Mouse (Mus musculus) heart, adult 2 months (tissue): ENCODE measurements at regions not wholly inside any gene's neighbourhood (a gene's known extent, or its start where the extent isn't known, plus 50 kb on each side); places are given as distances from the start of the nearest gene placed in this dataset.

ENCODE experiments used
- DNase-seq, 2 experiments: peaks; one replicate each; pipeline ENCODE4 v3.0.0; 2021
- H3K27ac ChIP-seq: fragments of 200-600 bp; 2 replicates; pipeline ENCODE4 v1.8.1; 2022
- H3K27me3 ChIP-seq: fragments of 200-500 bp; 2 replicates; pipeline ENCODE4 v1.6.1; 2012; ENCODE audit warnings: mild to moderate bottlenecking, low read length, inconsistent platforms, mixed read lengths; ENCODE audit not compliant: control insufficient read depth, insufficient read depth
- H3K36me3 ChIP-seq: fragments of 200-500 bp; 2 replicates; pipeline ENCODE4 v1.6.1; 2012; ENCODE audit warnings: low read length, inconsistent platforms; ENCODE audit not compliant: control insufficient read depth, insufficient read depth
- H3K4me1 ChIP-seq: fragments of 200-500 bp; 2 replicates; pipeline ENCODE4 v1.6.1; 2011; ENCODE audit warnings: low read length; ENCODE audit not compliant: control insufficient read depth, insufficient read depth
- H3K4me3 ChIP-seq: fragments of 200-600 bp; 2 replicates; pipeline ENCODE4 v1.8.1; 2022
- H3K79me2 ChIP-seq: fragments of 200-500 bp; replicated peaks from 2 replicates; pipeline ENCODE4 v1.6.1; 2012; ENCODE audit warnings: mild to moderate bottlenecking, inconsistent platforms, low read length, moderate library complexity, mixed read lengths; ENCODE audit not compliant: control insufficient read depth, insufficient read depth
- H3K9ac ChIP-seq: fragments of 200-500 bp; 2 replicates; pipeline ENCODE4 v1.6.1; 2012; ENCODE audit warnings: low read depth, mild to moderate bottlenecking, control low read depth, inconsistent platforms, low read length, mixed read lengths
- CTCF ChIP-seq: fragments of 200-600 bp; IDR thresholded peaks from 2 replicates; pipeline ENCODE4 v1.8.1; 2022; ENCODE audit warnings: antibody characterized with exemption, mild to moderate bottlenecking, moderate library complexity
- EP300 ChIP-seq: fragments of 200-500 bp; IDR thresholded peaks from 2 replicates; pipeline ENCODE4 v1.6.1; 2011; ENCODE audit warnings: low read depth, low read length, control low read depth; ENCODE audit not compliant: insufficient read depth
- POLR2A ChIP-seq: fragments of 200-500 bp; IDR thresholded peaks from 2 replicates; pipeline ENCODE4 v1.6.1; 2011; ENCODE audit warnings: mild to moderate bottlenecking, low read depth, low read length, control low read depth; ENCODE audit not compliant: insufficient read depth
- WGBS: fragments of 180-500 bp; shearing (Covaris S2); methylation state at CpG from one replicate; pipeline ENCODE4 v1.1.7; 2018; 5-methylcytosine and 5-hydroxymethylcytosine counted together
- intact Hi-C: fragments of 180-260 bp; cut with DNase I; formaldehyde crosslinking; loops from one replicate; pipeline ENCODE4 v1.15.1; 2025

- H3K36me3 ChIP-seq: no peaks in the 10 kb centered on the region
- intact Hi-C loops: no loop called here
- H3K27me3 ChIP-seq: no peaks in the 10 kb centered on the region
- H3K27ac ChIP-seq: no peak overlapping the region
- WGBS: 62% methylated on average over 4 of the region's 4 CpGs
- no peak for DNase-seq
- TF ChIP-seq EP300 (no peak), POLR2A (no peak), CTCF (no peak)
- no peaks in the 10 kb centered on the region for H3K79me2 ChIP-seq
- no peak overlapping the region for H3K4me3 ChIP-seq
- no peak overlapping the region for H3K9ac ChIP-seq
- no peaks in the 10 kb centered on the region for H3K4me1 ChIP-seq
Measured at GRCm38 (mm10) chrX:12284741-12285140, 124.6 kb upstream of the Bcor start.

GRCm38 (mm10) chrX:12285141-12285540, 125.0 kb upstream of the Bcor start:
- no peak for TF ChIP-seq EP300
- no peak for TF ChIP-seq POLR2A
- TF ChIP-seq CTCF: no peak
- no peaks in the 10 kb centered on the region for H3K27me3 ChIP-seq
- intact Hi-C loops: no loop called here
- no peaks in the 10 kb centered on the region for H3K79me2 ChIP-seq
- no peaks in the 10 kb centered on the region for H3K36me3 ChIP-seq
- H3K27ac ChIP-seq: no peak overlapping the region
- no peak overlapping the region for H3K9ac ChIP-seq
- no peak overlapping the region for H3K4me3 ChIP-seq
- no peak for DNase-seq
- 41% methylated on average over 5 of the region's 5 CpGs for WGBS
- no peaks in the 10 kb centered on the region for H3K4me1 ChIP-seq

GRCm38 (mm10) chrX:12285976-12286909, 126.1 kb upstream of the Bcor start:
- Histone ChIP-seq H3K9ac (no peak overlapping the region), H3K4me3 (no peak overlapping the region), H3K79me2 (no peaks in the 10 kb centered on the region), H3K4me1 (no peaks in the 10 kb centered on the region), H3K27me3 (no peaks in the 10 kb centered on the region), H3K36me3 (no peaks in the 10 kb centered on the region), H3K27ac (no peak overlapping the region)
- DNase-seq: no peak
- TF ChIP-seq EP300 (no peak), CTCF (no peak), POLR2A (no peak)
- 48% methylated on average over 24 of the region's 24 CpGs for WGBS
- intact Hi-C loops: no loop called here

GRCm38 (mm10) chrX:12286910-12287522, 126.9 kb upstream of the Bcor start:
- H3K79me2 ChIP-seq: no peaks in the 10 kb centered on the region
- 40% methylated on average over 18 of the region's 18 CpGs for whole genome bisulfite sequencing
- DNase-seq: no peak
- no peak overlapping the region for H3K27ac ChIP-seq
- no peaks in the 10 kb centered on the region for H3K4me1 ChIP-seq
- TF ChIP-seq POLR2A (no peak), EP300 (no peak), CTCF (no peak)
- no peak overlapping the region for H3K4me3 ChIP-seq
- intact Hi-C loops: no loop called here
- H3K9ac ChIP-seq: no peak overlapping the region
- no peaks in the 10 kb centered on the region for H3K36me3 ChIP-seq
- H3K27me3 ChIP-seq: no peaks in the 10 kb centered on the region

- H3K4me3 ChIP-seq: no peak overlapping the region
- WGBS: 44% methylated on average over 17 of the region's 17 CpGs
- intact Hi-C loops: no loop called here
- no peak overlapping the region for H3K27ac ChIP-seq
- no peak overlapping the region for H3K9ac ChIP-seq
- DNase-seq: peak; percentile 3 to 23
- TF ChIP-seq EP300 (no peak), POLR2A (no peak), CTCF (no peak)
- no peaks in the 10 kb centered on the region for H3K79me2 ChIP-seq
- H3K27me3 ChIP-seq: no peaks in the 10 kb centered on the region
- H3K36me3 ChIP-seq: no peaks in the 10 kb centered on the region
- no peaks in the 10 kb centered on the region for H3K4me1 ChIP-seq
Measured at GRCm38 (mm10) chrX:12287656-12288561, 127.8 kb upstream of the Bcor start.

GRCm38 (mm10) chrX:12288562-12289117, 128.5 kb upstream of the Bcor start:
- TF ChIP-seq CTCF: no peak
- TF ChIP-seq EP300: no peak
- no peak for TF ChIP-seq POLR2A
- Histone ChIP-seq H3K9ac (no peak overlapping the region), H3K4me3 (no peak overlapping the region), H3K27ac (no peak overlapping the region), H3K4me1 (no peaks in the 10 kb centered on the region), H3K36me3 (no peaks in the 10 kb centered on the region), H3K79me2 (no peaks in the 10 kb centered on the region), H3K27me3 (no peaks in the 10 kb centered on the region)
- intact Hi-C loops: no loop called here
- no peak for DNase-seq
- WGBS: 64% methylated on average over 5 of the region's 5 CpGs
